Mouse (Mus musculus) bone marrow macrophage, adult 2 months (primary cell): Measurements from ENCODE around the gene Ano10. TPM values are rescaled to one million over a fixed set of nuclear protein-coding genes. Genes with fewer than 3 reads are reported as not detected.
A peak's percentile ranks its signal among the peaks of the same experiment; 100 is the strongest.

Experiments used
- H3K27ac ChIP-seq: 2 replicates; pipeline ENCODE4 v1.5.1; 2012; ENCODE audit warnings: low read depth, low read length; ENCODE audit not compliant: insufficient read depth
- H3K4me1 ChIP-seq: 2 replicates; pipeline ENCODE4 v1.6.1; 2012; ENCODE audit warnings: low read length; ENCODE audit not compliant: control insufficient read depth, insufficient read depth
- H3K4me3 ChIP-seq: 2 replicates; pipeline ENCODE4 v1.5.1; 2012; ENCODE audit warnings: mild to moderate bottlenecking, low read length, moderate library complexity; ENCODE audit not compliant: insufficient read depth
- CTCF ChIP-seq: IDR thresholded peaks from 2 replicates; pipeline ENCODE4 v1.5.1; 2012; ENCODE audit warnings: low read depth, mild to moderate bottlenecking, low read length, moderate library complexity
- POLR2A ChIP-seq: IDR thresholded peaks from 2 replicates; pipeline ENCODE4 v1.6.1; 2012; ENCODE audit warnings: mild to moderate bottlenecking, low read depth, low read length, borderline replicate concordance
- polyA plus RNA-seq: library from polyadenylated mRNA; stranded (reverse); fragments of >200 nt; gene quantifications from 2 replicates; pipeline ENCODE4 v1.2.4, GENCODE M21; 2012; ENCODE audit not compliant: missing spikeins, insufficient read depth, insufficient read length

Ano10 gene
- polyA plus RNA-seq, 1 experiment: 24.7 TPM

- peaks cover 15% of the 10 kb centered on the region for H3K4me1 ChIP-seq
- H3K4me3 ChIP-seq: no peak overlapping the region
- TF ChIP-seq CTCF (no peak), POLR2A (no peak)
- no peak overlapping the region for H3K27ac ChIP-seq
These were observed 1.9 kb upstream of the Ano10 start for GRCm38 (mm10) chr9:122296169-122296568.

GRCm38 (mm10) chr9:122295396-122295795 is 1.2 kb upstream of the Ano10 start:
- TF ChIP-seq POLR2A (no peak), CTCF (no peak)
- H3K4me1 ChIP-seq: peaks cover 22% of the 10 kb centered on the region
- no peak overlapping the region for H3K4me3 ChIP-seq

DNA sequence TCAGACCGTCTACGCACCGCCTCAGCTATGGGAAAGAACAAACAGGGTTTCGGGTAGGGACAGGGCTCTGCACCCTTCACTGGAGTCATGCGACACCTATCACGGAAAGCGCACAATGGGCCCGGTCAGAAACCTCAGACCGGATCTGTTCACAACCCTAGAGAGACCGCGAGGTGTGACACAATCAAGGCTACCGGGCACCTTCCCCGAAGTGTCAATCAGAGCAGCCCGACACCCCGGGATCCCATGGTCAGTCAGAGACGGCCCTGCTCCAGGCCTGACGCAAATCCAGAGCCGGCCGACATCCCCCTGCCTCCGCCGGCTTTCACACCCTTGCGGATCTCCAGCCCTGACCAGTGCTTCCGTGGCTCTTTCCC is 370 bp downstream of the Ano10 start:
- H3K4me1 ChIP-seq: peaks cover 28% of the 10 kb centered on the region
- no peak overlapping the region for H3K27ac ChIP-seq
- TF ChIP-seq POLR2A (no peak), CTCF (no peak)
- H3K4me3 ChIP-seq: peak overlapping the region; percentile 67

More at GRCm38 (mm10) chr9:122295396-122295795, 1.2 kb upstream of the Ano10 start:
- no peak overlapping the region for H3K27ac ChIP-seq

DNA sequence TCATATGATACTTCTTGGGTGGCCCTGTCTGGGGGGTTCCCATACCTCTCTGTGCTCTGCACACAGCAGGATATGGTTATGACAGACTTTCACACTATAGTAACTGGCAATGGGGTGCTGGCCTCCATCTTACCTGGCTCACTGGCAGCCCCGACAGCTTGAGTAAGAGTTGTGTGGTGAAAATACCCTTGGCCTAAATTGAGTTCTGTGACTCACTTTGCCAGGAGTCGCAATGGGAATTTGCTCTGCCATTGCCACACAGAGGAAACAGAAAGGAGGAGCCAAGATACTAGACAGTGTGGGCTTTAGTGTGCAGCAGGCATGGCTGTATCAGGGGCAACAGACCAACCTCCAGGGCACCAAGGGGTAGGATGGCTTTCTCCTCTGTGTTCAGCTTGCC is 4.0 kb downstream of the Ano10 start:
- TF ChIP-seq POLR2A: no peak
- no peak for TF ChIP-seq CTCF

GRCm38 (mm10) chr9:122288416-122288815 is 5.8 kb downstream of the Ano10 start:
- Histone ChIP-seq H3K4me3 (no peak overlapping the region), H3K27ac (no peak overlapping the region), H3K4me1 (peaks cover 30% of the 10 kb centered on the region)
- TF ChIP-seq POLR2A (no peak), CTCF (no peak)

More for the DNA sequence above, 4.0 kb downstream of the Ano10 start:
- Histone ChIP-seq H3K4me1 (peaks cover 30% of the 10 kb centered on the region), H3K27ac (no peak overlapping the region), H3K4me3 (no peak overlapping the region)

GRCm38 (mm10) chr9:122287526-122287925 is 6.7 kb downstream of the Ano10 start:
- TF ChIP-seq POLR2A: no peak
- no peak for TF ChIP-seq CTCF
- no peak overlapping the region for H3K27ac ChIP-seq
- peaks cover 25% of the 10 kb centered on the region for H3K4me1 ChIP-seq
- H3K4me3 ChIP-seq: no peak overlapping the region

- Histone ChIP-seq H3K4me3 (no peak overlapping the region), H3K4me1 (peaks cover 22% of the 10 kb centered on the region), H3K27ac (no peak overlapping the region)
- TF ChIP-seq CTCF (no peak), POLR2A (no peak)
These were observed 8.4 kb downstream of the Ano10 start for GRCm38 (mm10) chr9:122285833-122286310.

DNA sequence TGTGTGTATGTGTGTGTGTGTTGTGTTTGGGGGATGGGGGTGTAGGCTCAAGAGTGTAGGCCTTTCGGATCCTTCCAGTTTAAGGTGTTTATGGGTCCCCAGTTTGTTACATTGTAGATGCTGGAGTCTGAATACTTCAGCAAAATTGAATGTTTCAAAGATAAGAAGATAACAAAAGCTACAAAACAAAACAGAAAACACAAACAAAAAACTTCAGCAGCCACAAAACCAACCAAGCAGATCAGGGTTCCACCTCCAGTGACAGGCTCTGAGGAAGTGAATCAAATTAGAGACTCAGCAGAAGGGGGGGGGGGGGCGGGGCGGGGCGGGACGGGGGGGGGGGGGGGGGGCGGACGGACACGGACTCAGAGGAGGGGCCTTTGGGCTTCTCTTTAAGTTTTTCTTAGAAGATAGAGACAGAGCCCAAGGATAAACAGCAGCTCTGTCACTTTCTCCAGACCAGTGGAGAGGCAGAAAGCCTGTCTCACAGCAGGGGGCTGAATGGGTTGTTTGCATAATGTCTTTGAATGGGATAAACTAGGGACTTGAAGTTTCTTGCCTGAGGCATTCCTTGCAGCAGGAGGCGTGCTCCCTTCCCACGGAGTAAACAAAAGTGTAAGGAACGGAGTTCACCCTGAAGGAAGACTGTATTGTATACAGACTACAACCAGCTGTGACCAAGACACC is 8.9 kb downstream of the Ano10 start:
- Histone ChIP-seq H3K27ac (no peak overlapping the region), H3K4me1 (peaks cover 16% of the 10 kb centered on the region), H3K4me3 (no peak overlapping the region)
- TF ChIP-seq POLR2A (no peak), CTCF (no peak)

DNA sequence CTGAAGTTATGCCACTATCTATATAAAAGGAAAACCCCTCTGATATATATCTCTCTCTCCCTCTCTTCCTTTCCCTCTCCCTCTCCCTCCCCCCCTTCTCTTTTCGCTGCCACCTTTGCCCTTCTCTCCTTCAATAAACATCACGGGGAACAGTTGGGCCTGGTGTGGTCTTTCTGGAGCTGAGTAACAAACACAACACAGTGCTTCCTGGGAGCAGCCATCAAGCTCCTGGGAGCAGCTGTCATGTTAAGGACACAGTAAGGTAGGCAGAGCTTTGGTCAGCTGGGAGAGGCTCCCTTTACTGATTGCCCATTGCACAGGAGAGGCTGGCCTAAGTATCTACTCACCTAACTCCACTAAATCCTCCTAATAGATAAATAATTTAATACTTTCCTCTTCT is 9.5 kb downstream of the Ano10 start:
- Histone ChIP-seq H3K4me3 (no peak overlapping the region), H3K4me1 (peaks cover 11% of the 10 kb centered on the region), H3K27ac (no peak overlapping the region)
- TF ChIP-seq POLR2A (no peak), CTCF (no peak)

- Histone ChIP-seq H3K4me1 (peaks cover 11% of the 10 kb centered on the region), H3K4me3 (no peak overlapping the region), H3K27ac (no peak overlapping the region)
- TF ChIP-seq CTCF: no peak
These were observed 13.2 kb downstream of the Ano10 start for GRCm38 (mm10) chr9:122281004-122281403.
